Mouse (Mus musculus): ENCODE results near the gene Coq10b.
"Not testable (repeated sequence)": the region's sequence is repeated elsewhere in the genome, so short reads cannot be mapped to it uniquely, and the experiment has no call there.

Coq10b gene

DNA sequence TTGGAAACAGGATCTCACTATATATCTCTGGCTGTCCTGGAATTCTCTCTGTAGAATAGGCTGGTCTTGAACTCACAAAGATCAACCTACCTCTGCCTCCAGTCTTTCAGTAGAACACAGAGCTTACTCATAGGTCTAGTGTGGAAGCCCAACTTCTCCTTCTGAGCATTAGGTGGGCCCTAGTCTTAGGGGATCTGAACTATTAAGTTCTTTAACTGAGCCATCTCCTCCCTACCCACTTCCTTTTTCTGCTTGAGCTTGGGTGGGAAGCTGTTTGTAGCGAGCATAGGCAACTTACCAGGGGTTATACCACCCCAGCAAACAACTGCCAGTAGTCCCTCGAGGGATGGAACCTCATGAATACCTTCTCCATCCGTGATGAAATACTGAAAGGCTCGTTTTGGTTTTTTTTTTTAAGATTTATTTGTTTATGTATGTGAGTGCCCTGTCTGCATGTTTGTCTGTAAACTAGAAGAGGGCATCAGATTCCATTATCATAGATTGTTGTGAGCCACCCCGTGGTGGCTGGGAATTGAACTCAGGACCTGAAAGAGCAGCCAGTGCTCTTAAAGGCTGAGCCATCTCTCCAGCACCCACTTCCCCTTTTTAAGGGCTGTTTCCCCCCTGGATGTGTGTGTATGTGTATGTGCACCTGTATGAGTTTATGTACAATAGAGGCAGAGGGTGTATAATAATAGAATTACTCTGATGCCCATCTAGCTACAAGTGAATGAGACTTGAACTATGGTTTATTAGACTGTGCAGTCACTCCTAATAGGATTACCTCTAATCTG, 2.9 kb downstream of the Coq10b start:
- DNase-seq (ENCODE audit: low spot score in 2 of 2), result no peak

DNA sequence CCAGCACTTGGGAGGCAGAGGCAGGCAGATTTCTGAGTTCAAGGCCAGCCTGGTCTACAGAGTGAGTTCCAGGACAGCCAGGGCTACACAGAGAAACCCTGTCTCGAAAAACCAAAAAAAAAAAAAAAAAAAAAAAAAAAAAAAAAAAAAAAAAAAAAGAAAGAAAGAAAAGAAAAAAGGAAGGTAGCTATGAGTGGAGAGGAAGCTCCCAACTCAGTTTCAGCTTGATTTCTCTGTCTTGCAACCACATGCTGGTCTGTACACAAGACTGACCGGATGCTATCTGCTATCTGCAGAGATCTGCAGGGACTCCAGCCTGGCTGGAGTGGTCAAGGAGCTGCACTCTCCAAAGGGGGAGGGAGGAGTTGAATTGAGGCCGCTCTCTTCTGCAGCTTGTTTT, 5.8 kb downstream of the Coq10b start:
- DNase-seq (ENCODE audit: low spot score in 2 of 2), result not testable (repeated sequence)

GRCm38 (mm10) chr1:55061099-55061498, 8.5 kb downstream of the Coq10b start:
- DNase-seq (ENCODE audit: low spot score in 2 of 2), result no peak

DNA sequence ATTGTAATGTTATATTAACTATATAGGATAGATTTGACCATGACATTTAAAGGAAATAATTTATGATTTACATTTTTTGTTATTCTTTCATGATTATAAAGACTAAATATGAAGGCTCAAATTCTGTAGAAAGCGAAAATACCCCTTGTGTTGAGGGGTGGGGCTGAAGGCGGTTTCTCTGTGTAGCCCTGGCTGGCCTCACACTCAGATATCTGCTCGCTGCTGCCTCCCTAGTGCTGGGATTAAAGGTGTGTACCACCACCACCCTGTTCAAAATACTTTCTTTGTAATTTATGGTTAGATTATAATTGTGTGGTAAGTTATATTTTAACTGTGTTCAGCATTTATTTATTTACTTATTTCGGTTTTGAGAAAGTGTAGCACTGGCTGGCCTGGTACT, 9.2 kb downstream of the Coq10b start:
- DNase-seq (ENCODE audit: low spot score in 2 of 2), result no peak

DNA sequence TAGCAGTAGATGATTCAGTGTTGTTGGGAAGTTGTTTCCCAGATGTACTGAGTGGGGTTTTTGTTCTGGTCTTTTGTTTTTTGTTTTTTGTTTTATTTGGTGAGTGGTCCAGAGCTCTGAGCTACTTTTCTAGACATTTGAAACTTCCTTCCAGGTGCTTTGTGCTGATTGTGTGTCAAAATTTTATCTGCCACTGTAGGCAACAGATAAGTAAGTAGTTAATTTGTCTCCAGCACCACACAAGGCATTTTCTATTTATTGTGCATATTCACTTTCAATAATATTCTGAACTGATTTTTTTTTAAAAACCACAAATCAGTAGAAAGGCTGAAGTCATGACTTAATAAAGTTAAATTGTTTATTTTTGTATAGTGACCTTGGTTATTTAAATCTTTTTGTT, 19.8 kb downstream of the Coq10b start:
- DNase-seq (ENCODE audit: low spot score in 2 of 2), result not testable (repeated sequence)

DNA sequence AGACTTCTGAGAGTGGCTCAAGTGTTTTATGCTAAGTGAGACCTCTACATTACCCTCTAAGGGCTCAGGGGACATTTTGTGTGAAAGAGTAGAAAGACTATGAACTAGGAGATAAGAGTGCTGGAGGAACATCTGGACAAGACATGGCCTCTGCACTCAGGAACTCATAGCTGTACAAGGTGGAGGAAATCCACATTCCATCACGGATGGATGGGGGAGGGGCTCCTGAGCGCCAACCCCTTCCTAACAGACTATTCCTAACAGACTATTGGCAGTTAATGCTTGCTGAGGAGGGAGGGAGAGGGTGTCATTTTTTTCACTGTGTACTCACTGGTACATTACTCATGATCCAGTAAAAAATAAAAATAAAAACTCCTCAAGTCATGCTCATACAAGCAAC, 22.2 kb downstream of the Coq10b start:
- no peak for DNase-seq (ENCODE audit: low spot score in 2 of 2)

GRCm38 (mm10) chr1:55075652-55076394, 23.3 kb downstream of the Coq10b start:
- DNase-seq (ENCODE audit: low spot score in 2 of 2), result no peak

- no peak for DNase-seq (ENCODE audit: low spot score in 2 of 2)
These were observed 23.8 kb downstream of the Coq10b start for GRCm38 (mm10) chr1:55076395-55076743.

DNA sequence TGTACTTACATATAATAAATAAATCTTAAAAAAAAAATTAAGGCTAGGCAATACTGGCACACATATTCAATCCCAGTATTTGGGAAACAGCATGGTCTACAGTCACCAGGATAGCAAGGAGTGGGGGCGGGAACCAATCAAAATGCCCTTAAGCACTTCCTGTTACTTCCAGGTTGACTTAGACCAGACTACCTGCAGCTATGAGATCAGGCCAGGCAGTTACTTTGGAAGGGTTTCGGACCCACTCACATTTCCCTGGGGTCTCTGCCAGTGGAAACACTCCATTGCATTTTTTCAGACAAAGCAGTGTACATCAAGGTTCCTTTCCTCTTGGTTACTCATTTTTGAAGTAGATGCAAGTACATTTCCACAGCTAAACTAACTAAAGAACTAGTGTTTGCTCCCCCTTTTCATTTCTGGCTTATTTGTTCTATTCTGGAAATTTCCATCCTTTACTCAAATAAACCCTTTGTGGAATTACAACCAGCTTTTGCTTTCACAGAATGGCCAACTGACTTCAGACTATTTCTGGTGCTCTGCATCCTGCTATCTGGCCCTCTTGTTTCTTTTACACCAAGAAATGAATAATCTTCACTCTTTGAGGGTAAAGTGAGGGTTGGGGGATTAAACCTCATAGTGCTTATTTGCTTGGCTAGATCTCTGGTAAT, 24.4 kb downstream of the Coq10b start:
- DNase-seq (ENCODE audit: low spot score in 2 of 2), result no peak

GRCm38 (mm10) chr1:55079677-55080076, 27.1 kb downstream of the Coq10b start:
- no peak for DNase-seq (ENCODE audit: low spot score in 2 of 2)

DNA sequence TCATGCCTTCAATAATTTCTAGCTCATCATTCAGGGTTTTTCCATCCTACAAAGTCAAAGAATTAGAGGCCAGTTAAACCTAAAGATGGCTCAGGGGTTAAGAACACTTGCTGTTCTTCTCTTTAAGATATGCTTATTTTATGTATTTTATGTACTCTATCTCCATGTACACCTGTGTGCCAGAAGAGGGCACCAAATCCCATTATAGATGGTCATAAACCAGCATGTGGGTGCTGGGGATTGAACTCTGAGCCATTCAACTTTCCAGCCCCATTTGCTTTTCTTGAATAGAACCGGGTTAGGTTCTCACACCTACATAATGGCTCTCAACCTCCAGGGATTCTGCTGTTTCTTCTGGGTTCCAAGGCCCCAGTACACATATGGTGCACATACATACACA, 29.5 kb downstream of the Coq10b start:
- DNase-seq (ENCODE audit: low spot score in 2 of 2), result no peak

DNA sequence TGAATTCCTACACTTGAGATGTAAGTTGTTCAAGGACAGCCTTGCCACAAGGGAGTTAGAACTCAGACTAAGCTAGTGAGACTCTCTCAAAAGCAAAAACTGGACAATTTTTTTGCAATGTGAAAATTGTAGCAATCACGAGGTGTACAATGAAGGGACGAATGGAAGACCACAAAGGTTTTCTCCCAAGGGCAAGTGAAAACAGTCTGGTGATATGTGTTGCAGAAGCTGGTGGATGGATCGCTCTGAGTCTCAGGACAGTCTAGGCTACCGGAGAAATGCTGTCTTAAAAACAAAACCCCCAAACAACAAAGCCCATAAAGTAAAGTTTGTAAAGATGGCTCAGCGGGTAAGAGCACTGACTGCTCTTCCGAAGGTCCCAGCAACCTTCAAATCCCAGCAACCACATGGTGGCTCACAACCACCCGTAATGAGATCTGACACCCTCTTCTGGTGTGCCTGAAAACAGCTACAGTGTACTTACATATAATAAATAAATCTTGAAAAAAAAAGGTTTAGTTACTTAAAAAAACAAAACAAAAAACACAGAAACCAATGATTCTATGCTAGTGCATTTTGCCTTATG, 33.3 kb downstream of the Coq10b start:
- no peak for DNase-seq (ENCODE audit: low spot score in 2 of 2)

DNA sequence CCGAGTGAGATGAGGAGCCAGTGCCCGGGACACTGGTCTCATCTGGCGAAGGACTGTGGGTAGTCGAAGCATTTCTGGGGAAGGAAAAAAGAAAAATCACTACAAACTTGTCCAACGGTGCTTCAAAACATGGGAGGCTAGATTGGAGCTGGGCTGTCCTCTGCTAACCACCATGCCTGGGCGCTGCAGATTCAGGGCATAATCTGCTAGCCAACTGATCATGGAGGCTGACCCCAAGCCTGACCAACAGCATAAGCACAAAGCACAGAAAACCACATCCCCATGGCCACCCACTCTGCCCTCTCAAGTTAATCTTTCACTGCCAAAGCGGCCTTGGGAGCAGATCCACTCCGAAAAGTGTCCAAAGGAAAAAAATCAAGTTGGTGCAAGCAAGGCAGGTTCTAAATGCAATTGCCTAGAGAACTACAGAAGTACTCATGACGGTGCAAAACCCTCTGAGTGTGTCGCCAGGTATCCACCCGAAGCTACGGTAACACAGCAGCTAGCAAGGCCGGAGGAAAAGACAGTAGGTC, 34.4 kb downstream of the Coq10b start:
- peak in 1 of 2 experiments; percentile 17 for DNase-seq (ENCODE audit: low spot score in 2 of 2)

- peak; percentile 61 to 70 for DNase-seq (ENCODE audit: low spot score in 2 of 2)
These were observed 34.9 kb downstream of the Coq10b start for GRCm38 (mm10) chr1:55087401-55087904.

- DNase-seq (ENCODE audit: low spot score in 2 of 2), result peak; percentile 98 to 99
These were observed 35.5 kb downstream of the Coq10b start, which contains the start of the genes Hspe1 and Hspd1 for GRCm38 (mm10) chr1:55087932-55088610. Hspe1 (plus strand) TSS chr1:55088132. Hspd1 (minus strand) TSS chr1:55088243.

DNA sequence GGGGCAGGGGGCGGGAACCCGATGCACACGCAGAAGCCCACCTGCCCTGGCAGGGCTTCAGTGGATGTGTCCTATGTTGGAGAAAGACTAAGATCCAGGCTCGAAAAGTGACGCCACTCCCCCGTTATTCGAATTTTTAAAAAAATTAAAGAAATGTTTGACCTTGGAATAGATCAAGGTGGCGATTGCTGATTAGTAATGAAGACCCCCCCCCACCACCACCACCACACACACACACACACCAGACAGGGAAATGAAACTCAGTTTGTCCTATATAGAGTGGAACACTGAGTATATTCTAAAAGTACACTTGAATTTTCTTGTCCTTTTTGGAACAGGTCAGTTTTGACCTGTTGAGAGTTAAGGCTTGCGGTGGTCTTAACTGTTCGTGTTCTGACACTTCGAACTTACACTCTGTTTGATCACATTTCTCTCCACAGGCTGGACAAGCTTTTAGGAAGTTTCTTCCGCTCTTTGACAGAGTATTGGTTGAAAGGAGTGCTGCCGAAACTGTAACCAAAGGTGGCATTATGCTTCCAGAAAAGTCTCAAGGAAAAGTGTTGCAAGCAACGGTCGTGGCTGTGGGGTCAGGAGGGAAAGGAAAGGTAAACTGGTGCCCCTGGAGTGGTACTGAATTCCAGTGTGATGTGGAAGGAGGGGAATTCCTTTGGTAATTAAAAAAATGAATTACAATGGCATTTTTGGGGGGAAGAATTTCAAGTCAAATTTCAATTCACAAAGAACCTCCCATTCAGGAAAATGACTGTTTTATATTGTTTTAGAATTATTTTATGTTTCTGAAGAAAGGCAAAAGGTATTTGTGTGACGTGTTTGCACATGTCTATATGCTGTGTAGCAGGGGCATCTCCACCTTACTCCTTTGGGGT, 36.3 kb downstream of the Coq10b start:
- DNase-seq (ENCODE audit: low spot score in 2 of 2), result no peak

GRCm38 (mm10) chr1:55089498-55090064, 37.0 kb downstream of the Coq10b start:
- DNase-seq (ENCODE audit: low spot score in 2 of 2), result no peak

DNA sequence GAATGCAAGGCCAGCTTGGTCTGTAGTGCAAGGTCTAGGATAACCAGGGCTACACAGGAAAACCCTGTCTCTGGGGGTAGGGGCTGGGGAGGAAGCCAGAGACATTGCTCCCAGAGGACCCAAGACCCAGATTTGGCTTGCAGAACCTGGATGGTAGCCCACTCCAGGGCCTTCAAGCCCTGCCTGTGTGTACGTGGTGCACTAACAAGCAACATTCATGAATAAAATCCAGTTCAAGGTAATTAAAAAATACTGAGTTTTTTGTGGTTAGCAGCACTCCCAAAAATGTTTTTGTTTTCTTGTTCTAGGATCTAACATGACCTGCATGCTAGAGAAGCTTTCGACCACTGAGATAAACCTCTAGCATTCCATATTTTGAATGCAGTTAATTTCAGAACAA, 39.5 kb downstream of the Coq10b start:
- no peak for DNase-seq (ENCODE audit: low spot score in 2 of 2)

DNA sequence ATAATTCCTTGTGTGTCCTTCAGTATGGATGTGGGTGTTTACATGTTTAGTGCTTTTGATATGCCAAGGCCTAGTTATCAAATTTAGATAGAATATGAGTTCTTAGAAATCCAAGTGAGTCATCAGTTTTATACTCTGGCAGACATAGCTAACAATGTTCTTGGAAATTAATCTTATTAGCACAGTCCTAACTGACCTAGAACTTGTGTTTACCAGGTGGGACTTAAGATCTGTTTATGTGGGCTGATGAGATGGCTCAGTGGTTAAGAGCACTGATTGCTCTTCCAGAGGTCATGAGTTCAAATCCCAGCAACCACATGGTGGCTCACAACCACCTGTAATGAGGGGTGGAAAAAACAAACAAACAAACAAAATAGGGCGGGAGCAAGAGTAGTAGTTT, 39.9 kb downstream of the Coq10b start:
- DNase-seq (ENCODE audit: low spot score in 2 of 2), result no peak

Measured in frontal cortex, postnatal 36 days (tissue).